Mouse (Mus musculus): ENCODE measurements at regions not wholly inside any gene's neighbourhood (a gene's known extent, or its start where the extent isn't known, plus 50 kb on each side); places are given as distances from the start of the nearest gene placed in this dataset.
A peak's percentile ranks its signal among the peaks of the same experiment; 100 is the strongest.

DNA sequence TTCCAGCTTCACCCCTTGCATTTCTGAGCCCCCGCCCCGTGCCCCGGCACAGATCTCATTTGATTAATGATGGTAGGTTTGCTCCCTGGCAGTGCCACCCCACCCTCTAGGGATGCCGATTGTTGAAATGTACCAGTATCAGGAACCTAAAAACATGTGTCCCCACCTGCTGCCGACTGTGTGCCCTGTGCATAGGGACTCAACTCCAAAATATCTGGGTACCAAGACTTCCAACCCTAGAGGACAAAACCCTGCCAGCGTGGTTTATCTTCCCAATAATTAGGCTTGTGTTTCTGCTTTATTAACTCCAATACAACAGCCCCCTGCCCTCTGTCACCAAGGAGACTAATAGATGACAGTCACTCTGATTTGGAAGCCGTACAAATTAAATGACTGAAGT, 524.7 kb upstream of the Sall1 start:
- Histone ChIP-seq H3K9ac (no peak overlapping the region), H3K9me3 (no peaks in the 10 kb centered on the region), H3K4me2 (no peak overlapping the region), H3K36me3 (no peaks in the 10 kb centered on the region), H3K4me3 (no peak overlapping the region), H3K27ac (no peak overlapping the region), H3K4me1 (peaks cover 12% of the 10 kb centered on the region; the same call in 1 of the 2 replicates), H3K27me3 (peaks cover 59% of the 10 kb centered on the region)
- WGBS, result 68% methylated on average over 7 of the region's 7 CpGs
- ATAC-seq (ENCODE audit: insufficient number of reproducible peaks, insufficient read depth, low FRiP score, low TSS enrichment, low read depth), result no peak

- Histone ChIP-seq H3K36me3 (no peaks in the 10 kb centered on the region), H3K27ac (no peak overlapping the region), H3K9me3 (no peaks in the 10 kb centered on the region), H3K9ac (no peak overlapping the region), H3K4me1 (peaks cover 7% of the 10 kb centered on the region; the same call in 1 of the 2 replicates), H3K4me2 (no peak overlapping the region), H3K27me3 (peaks cover 42% of the 10 kb centered on the region), H3K4me3 (no peak overlapping the region)
- 46% methylated on average over 7 of the region's 7 CpGs for WGBS
- no peak for ATAC-seq (ENCODE audit: insufficient number of reproducible peaks, insufficient read depth, low FRiP score, low TSS enrichment, low read depth)
These were observed 523.0 kb upstream of the Sall1 start for GRCm38 (mm10) chr8:89566986-89567385.

- WGBS, result 49% methylated on average over 4 of the region's 4 CpGs
- H3K27me3 ChIP-seq, result peaks cover 41% of the 10 kb centered on the region
- no peak for ATAC-seq (ENCODE audit: insufficient number of reproducible peaks, insufficient read depth, low FRiP score, low TSS enrichment, low read depth)
- no peak overlapping the region for H3K9ac ChIP-seq
- no peaks in the 10 kb centered on the region for H3K36me3 ChIP-seq
- no peaks in the 10 kb centered on the region for H3K9me3 ChIP-seq
- H3K4me3 ChIP-seq, result no peak overlapping the region
- H3K27ac ChIP-seq, result no peak overlapping the region
- H3K4me1 ChIP-seq, result 0 out of 2 replicates have a peak, but pooled peaks cover 6% of the 10 kb centered on the region
- no peak overlapping the region for H3K4me2 ChIP-seq
These were observed 522.5 kb upstream of the Sall1 start for GRCm38 (mm10) chr8:89566461-89566860.

GRCm38 (mm10) chr8:89565147-89565826, 521.3 kb upstream of the Sall1 start:
- H3K9me3 ChIP-seq, result no peaks in the 10 kb centered on the region
- peaks cover 41% of the 10 kb centered on the region for H3K27me3 ChIP-seq
- H3K27ac ChIP-seq, result no peak overlapping the region
- H3K4me2 ChIP-seq, result no peak overlapping the region
- 0 out of 2 replicates have a peak, but pooled peaks cover 6% of the 10 kb centered on the region for H3K4me1 ChIP-seq
- WGBS, result 78% methylated on average over 9 of the region's 9 CpGs
- H3K9ac ChIP-seq, result no peak overlapping the region
- H3K4me3 ChIP-seq, result no peak overlapping the region
- no peak for ATAC-seq (ENCODE audit: insufficient number of reproducible peaks, insufficient read depth, low FRiP score, low TSS enrichment, low read depth)
- H3K36me3 ChIP-seq, result no peaks in the 10 kb centered on the region

- Histone ChIP-seq H3K9me3 (no peaks in the 10 kb centered on the region), H3K36me3 (no peaks in the 10 kb centered on the region), H3K27ac (no peak overlapping the region), H3K27me3 (peaks cover 31% of the 10 kb centered on the region), H3K4me1 (no peaks in the 10 kb centered on the region), H3K4me2 (no peak overlapping the region), H3K9ac (no peak overlapping the region), H3K4me3 (no peak overlapping the region)
- no peak for ATAC-seq (ENCODE audit: insufficient number of reproducible peaks, insufficient read depth, low FRiP score, low TSS enrichment, low read depth)
- 32% methylated on average over 2 of the region's 2 CpGs for WGBS
These were observed 519.6 kb upstream of the Sall1 start for GRCm38 (mm10) chr8:89563544-89563943.

DNA sequence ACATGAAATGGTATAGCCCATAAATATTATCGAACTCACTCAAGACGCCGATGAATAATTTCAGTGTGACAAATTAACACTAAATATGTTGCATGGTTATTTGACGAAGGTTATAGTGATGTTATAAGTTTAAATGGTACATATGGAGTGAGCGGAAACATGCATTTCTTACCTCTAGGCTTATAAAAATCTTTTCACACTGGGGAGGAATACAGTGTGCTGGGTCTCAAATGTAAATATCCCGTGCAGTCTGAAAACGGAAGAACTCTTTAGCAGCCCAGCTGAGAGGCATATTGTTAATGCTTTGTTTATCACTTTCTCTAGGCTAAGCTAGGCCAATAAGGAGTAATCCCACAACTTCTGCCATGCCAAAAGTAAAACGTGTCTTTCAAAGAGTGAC, 518.6 kb upstream of the Sall1 start:
- 68% methylated on average over 8 of the region's 8 CpGs for WGBS
- Histone ChIP-seq H3K27ac (no peak overlapping the region), H3K4me1 (no peaks in the 10 kb centered on the region), H3K4me2 (no peak overlapping the region), H3K36me3 (no peaks in the 10 kb centered on the region), H3K27me3 (peaks cover 23% of the 10 kb centered on the region), H3K9me3 (no peaks in the 10 kb centered on the region), H3K4me3 (no peak overlapping the region), H3K9ac (no peak overlapping the region)
- ATAC-seq (ENCODE audit: insufficient number of reproducible peaks, insufficient read depth, low FRiP score, low TSS enrichment, low read depth), result no peak

- 34% methylated on average over 3 of the region's 3 CpGs for WGBS
- Histone ChIP-seq H3K4me2 (no peak overlapping the region), H3K4me3 (no peak overlapping the region), H3K9me3 (no peaks in the 10 kb centered on the region), H3K4me1 (0 out of 2 replicates have a peak, but pooled peaks cover 3% of the 10 kb centered on the region), H3K27ac (no peak overlapping the region), H3K9ac (no peak overlapping the region), H3K27me3 (no peaks in the 10 kb centered on the region), H3K36me3 (no peaks in the 10 kb centered on the region)
- no peak for ATAC-seq (ENCODE audit: insufficient number of reproducible peaks, insufficient read depth, low FRiP score, low TSS enrichment, low read depth)
These were observed 497.3 kb upstream of the Sall1 start for GRCm38 (mm10) chr8:89541231-89541630.

- H3K27me3 ChIP-seq, result no peaks in the 10 kb centered on the region; the same call in 1 of the 2 replicates
- WGBS, result 49% methylated on average over 10 of the region's 10 CpGs
- no peak for ATAC-seq (ENCODE audit: insufficient number of reproducible peaks, insufficient read depth, low FRiP score, low TSS enrichment, low read depth)
- no peak overlapping the region for H3K4me3 ChIP-seq
- H3K9me3 ChIP-seq, result no peaks in the 10 kb centered on the region
- H3K36me3 ChIP-seq, result no peaks in the 10 kb centered on the region
- no peak overlapping the region for H3K4me2 ChIP-seq
- no peak overlapping the region for H3K27ac ChIP-seq
- H3K4me1 ChIP-seq, result 0 out of 2 replicates have a peak, but pooled peaks cover 6% of the 10 kb centered on the region
- no peak overlapping the region for H3K9ac ChIP-seq
These were observed 490.6 kb upstream of the Sall1 start for GRCm38 (mm10) chr8:89534605-89535004.

- H3K27me3 ChIP-seq, result no peaks in the 10 kb centered on the region
- no peak overlapping the region for H3K27ac ChIP-seq
- no peak overlapping the region for H3K4me3 ChIP-seq
- ATAC-seq (ENCODE audit: insufficient number of reproducible peaks, insufficient read depth, low FRiP score, low TSS enrichment, low read depth), result no peak
- H3K9ac ChIP-seq, result no peak overlapping the region
- no peaks in the 10 kb centered on the region for H3K9me3 ChIP-seq
- H3K4me2 ChIP-seq, result no peak overlapping the region
- no peaks in the 10 kb centered on the region for H3K36me3 ChIP-seq
- H3K4me1 ChIP-seq, result peaks cover 3% of the 10 kb centered on the region; the same call in 1 of the 2 replicates
- 93% methylated on average over 6 of the region's 6 CpGs for WGBS
These were observed 481.1 kb upstream of the Sall1 start for GRCm38 (mm10) chr8:89525041-89525440.

- no peaks in the 10 kb centered on the region for H3K36me3 ChIP-seq
- no peak overlapping the region for H3K9ac ChIP-seq
- no peaks in the 10 kb centered on the region for H3K9me3 ChIP-seq
- H3K27ac ChIP-seq, result no peak overlapping the region
- no peak overlapping the region for H3K4me2 ChIP-seq
- WGBS, result 28% methylated on average over 3 of the region's 3 CpGs
- no peaks in the 10 kb centered on the region for H3K27me3 ChIP-seq
- no peak for ATAC-seq (ENCODE audit: insufficient number of reproducible peaks, insufficient read depth, low FRiP score, low TSS enrichment, low read depth)
- peaks cover 3% of the 10 kb centered on the region; the same call in 1 of the 2 replicates for H3K4me1 ChIP-seq
- H3K4me3 ChIP-seq, result no peak overlapping the region
These were observed 479.4 kb upstream of the Sall1 start for GRCm38 (mm10) chr8:89523336-89523735.

DNA sequence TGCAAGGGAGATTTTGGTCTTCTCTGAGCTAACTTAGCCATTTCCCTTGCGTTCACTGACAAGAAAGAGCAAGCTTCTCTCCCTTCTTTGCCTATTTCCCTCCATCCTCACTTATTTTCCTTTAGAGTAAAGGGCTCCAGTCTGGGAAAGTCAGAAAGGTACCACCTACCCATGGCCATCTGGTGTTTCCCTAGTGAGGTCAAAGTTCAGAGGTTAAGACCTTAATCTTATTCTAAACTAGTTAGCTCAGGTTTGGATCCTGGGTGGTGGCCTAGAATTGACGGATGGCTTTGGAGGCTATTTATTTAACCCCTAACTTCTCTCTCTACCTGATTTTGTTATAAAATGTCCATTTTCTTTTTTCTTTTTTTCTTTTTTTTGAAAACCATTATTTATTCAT, 472.6 kb upstream of the Sall1 start:
- H3K9me3 ChIP-seq, result no peaks in the 10 kb centered on the region
- H3K27me3 ChIP-seq, result no peaks in the 10 kb centered on the region
- no peak for ATAC-seq (ENCODE audit: insufficient number of reproducible peaks, insufficient read depth, low FRiP score, low TSS enrichment, low read depth)
- no peak overlapping the region for H3K4me2 ChIP-seq
- H3K9ac ChIP-seq, result 0 out of 2 replicates have a peak overlapping the region, but pooled peaks have one; percentile 12
- WGBS, result 35% methylated on average over 2 of the region's 2 CpGs
- no peaks in the 10 kb centered on the region for H3K36me3 ChIP-seq
- no peak overlapping the region for H3K27ac ChIP-seq
- H3K4me1 ChIP-seq, result no peaks in the 10 kb centered on the region; the same call in 1 of the 2 replicates
- H3K4me3 ChIP-seq, result no peak overlapping the region

GRCm38 (mm10) chr8:89514270-89514669, 470.3 kb upstream of the Sall1 start:
- Histone ChIP-seq H3K27ac (no peak overlapping the region), H3K4me1 (no peaks in the 10 kb centered on the region), H3K9me3 (no peaks in the 10 kb centered on the region), H3K4me3 (no peak overlapping the region), H3K9ac (no peak overlapping the region), H3K4me2 (no peak overlapping the region), H3K27me3 (no peaks in the 10 kb centered on the region), H3K36me3 (no peaks in the 10 kb centered on the region)
- no peak for ATAC-seq (ENCODE audit: insufficient number of reproducible peaks, insufficient read depth, low FRiP score, low TSS enrichment, low read depth)
- 86% methylated on average over 3 of the region's 3 CpGs for WGBS
